Mouse (Mus musculus) ES-E14 (cell line): ENCODE results near the gene Glrb. TPM values are rescaled to one million over a fixed set of nuclear protein-coding genes. Genes with fewer than 3 reads are reported as not detected.

ENCODE experiments used
- DNase-seq: peaks from one replicate; pipeline ENCODE4 v3.0.0-alpha.2; 2013; ENCODE audit warnings: low read depth, low spot score
- H3K27ac ChIP-seq: 2 replicates; pipeline ENCODE4 v1.5.1; 2012; ENCODE audit warnings: low read depth, mild to moderate bottlenecking, low read length, moderate library complexity, mixed read lengths; ENCODE audit not compliant: poor library complexity, insufficient read depth, severe bottlenecking
- H3K36me3 ChIP-seq: 2 replicates; pipeline ENCODE4 v1.6.1; 2012; ENCODE audit warnings: mild to moderate bottlenecking, low read length, moderate library complexity, mixed read lengths; ENCODE audit not compliant: control insufficient read depth, poor library complexity, insufficient read depth, severe bottlenecking
- H3K4me1 ChIP-seq, 2 experiments: fragments of 150-350 bp in 1 of 2; sonication (generic) in 1 of 2; 2 replicates each; pipeline ENCODE4 v1.6.1; 2012; ENCODE audit warnings: low read length in 2 of 2, mild to moderate bottlenecking in 1 of 2, mixed read lengths in 1 of 2; ENCODE audit not compliant: control insufficient read depth in 2 of 2, insufficient read depth in 2 of 2, poor library complexity in 1 of 2
- H3K4me3 ChIP-seq, 2 experiments: fragments of 150-350 bp in 1 of 2; sonication (generic) in 1 of 2; 2 replicates each; pipeline ENCODE4 v1.5.1; 2012; ENCODE audit warnings: low read length in 2 of 2, low read depth in 1 of 2, mild to moderate bottlenecking in 1 of 2, mixed read lengths in 1 of 2; ENCODE audit not compliant: insufficient read depth in 1 of 2, poor library complexity in 1 of 2, severe bottlenecking in 1 of 2
- H3K9ac ChIP-seq: 2 replicates; pipeline ENCODE4 v1.6.1; 2012; ENCODE audit warnings: low read depth, mild to moderate bottlenecking, low read length, mixed read lengths; ENCODE audit not compliant: poor library complexity, insufficient read depth, severe bottlenecking
- H3K9me3 ChIP-seq: fragments of 150-350 bp; sonication (generic); 2 replicates; pipeline ENCODE4 v1.6.1; 2012; ENCODE audit warnings: low read depth, mild to moderate bottlenecking, low read length; ENCODE audit not compliant: control insufficient read depth, insufficient read depth
- CHD2 ChIP-seq: IDR thresholded peaks from 2 replicates; pipeline ENCODE4 v1.6.1; 2014; ENCODE audit warnings: mild to moderate bottlenecking, low read depth, low read length, inconsistent platforms
- HCFC1 ChIP-seq: IDR thresholded peaks from 2 replicates; pipeline ENCODE4 v1.6.1; 2012; ENCODE audit warnings: low read length, inconsistent platforms, borderline replicate concordance; ENCODE audit not compliant: insufficient read depth
- MAFK ChIP-seq: IDR thresholded peaks from 2 replicates; pipeline ENCODE4 v1.6.1; 2014; ENCODE audit warnings: mild to moderate bottlenecking, low read depth, low read length, inconsistent platforms; ENCODE audit not compliant: insufficient read depth
- ZC3H11A ChIP-seq: IDR thresholded peaks from 2 replicates; pipeline ENCODE4 v1.6.1; 2012; ENCODE audit warnings: low read depth, mild to moderate bottlenecking, inconsistent platforms, low read length, borderline replicate concordance
- ZNF384 ChIP-seq: IDR thresholded peaks from 2 replicates; pipeline ENCODE4 v1.6.1; 2012; ENCODE audit warnings: low read depth, low read length, inconsistent platforms
- in situ Hi-C, 2 experiments: fragments of 600-800 bp; cut with MboI; formaldehyde crosslinking; loops; one replicate each; pipeline ENCODE4 v1.15.1; 2025; ENCODE audit warnings: low sequenced_read_pairs in 2 of 2, inconsistent platforms in 1 of 2; ENCODE audit not compliant: unreplicated experiment in 2 of 2
- total RNA-seq: library from RNA; depleted of rRNA; stranded (reverse); fragments of 300-350 nt; gene quantifications from 2 replicates; pipeline ENCODE4 v1.2.3, GENCODE M21; 2012

Glrb gene
- total RNA-seq, 1 experiment, result 1.4 TPM

- no peaks in the 10 kb centered on the region for H3K4me1 ChIP-seq
- no peak overlapping the region for H3K9ac ChIP-seq
- in situ Hi-C loops, result no loop called here
- H3K36me3 ChIP-seq, result no peaks in the 10 kb centered on the region
- no peak overlapping the region for H3K4me3 ChIP-seq
- no peaks in the 10 kb centered on the region for H3K9me3 ChIP-seq
- H3K27ac ChIP-seq, result no peak overlapping the region
- TF ChIP-seq ZNF384 (no peak), HCFC1 (no peak), MAFK (no peak), ZC3H11A (no peak), CHD2 (no peak)
- DNase-seq, result no peak
These were observed 38.6 kb downstream of the Glrb start for GRCm38 (mm10) chr3:80874690-80875353.

- no peak for DNase-seq
- no peak overlapping the region for H3K4me3 ChIP-seq
- no peaks in the 10 kb centered on the region for H3K4me1 ChIP-seq
- in situ Hi-C loops, result no loop called here
- TF ChIP-seq ZNF384 (no peak), ZC3H11A (no peak), CHD2 (no peak), HCFC1 (no peak), MAFK (no peak)
- H3K9ac ChIP-seq, result no peak overlapping the region
- no peaks in the 10 kb centered on the region for H3K9me3 ChIP-seq
- H3K36me3 ChIP-seq, result no peaks in the 10 kb centered on the region
- H3K27ac ChIP-seq, result no peak overlapping the region
These were observed 39.4 kb downstream of the Glrb start for GRCm38 (mm10) chr3:80874081-80874480.

GRCm38 (mm10) chr3:80871472-80872171 lies 41.8 kb downstream of the Glrb start:
- TF ChIP-seq HCFC1 (no peak), ZC3H11A (no peak), MAFK (no peak), CHD2 (no peak), ZNF384 (no peak)
- DNase-seq, result no peak
- Histone ChIP-seq H3K9me3 (no peaks in the 10 kb centered on the region), H3K36me3 (no peaks in the 10 kb centered on the region), H3K4me3 (no peak overlapping the region), H3K27ac (no peak overlapping the region), H3K4me1 (no peaks in the 10 kb centered on the region), H3K9ac (no peak overlapping the region)
- in situ Hi-C loops, result no loop called here

- no peak for TF ChIP-seq ZC3H11A
- DNase-seq, result no peak
- H3K27ac ChIP-seq, result no peak overlapping the region
- H3K9me3 ChIP-seq, result no peaks in the 10 kb centered on the region
- no peak overlapping the region for H3K9ac ChIP-seq
- in situ Hi-C loops, result no loop called here
- H3K4me1 ChIP-seq, result no peaks in the 10 kb centered on the region
- H3K36me3 ChIP-seq, result no peaks in the 10 kb centered on the region
- H3K4me3 ChIP-seq, result no peak overlapping the region
These were observed 46.1 kb downstream of the Glrb start for GRCm38 (mm10) chr3:80867328-80867727.
